Mouse (Mus musculus) lung, postnatal 25 days (tissue): ENCODE measurements at regions not wholly inside any gene's neighbourhood (a gene's known extent, or its start where the extent isn't known, plus 50 kb on each side); places are given as distances from the start of the nearest gene placed in this dataset.
A peak's percentile ranks its signal among the peaks of the same experiment; 100 is the strongest.

Experiments used
- DNase-seq: peaks from one replicate; pipeline ENCODE4 v3.0.0; 2022; ENCODE audit warnings: low spot score

DNA sequence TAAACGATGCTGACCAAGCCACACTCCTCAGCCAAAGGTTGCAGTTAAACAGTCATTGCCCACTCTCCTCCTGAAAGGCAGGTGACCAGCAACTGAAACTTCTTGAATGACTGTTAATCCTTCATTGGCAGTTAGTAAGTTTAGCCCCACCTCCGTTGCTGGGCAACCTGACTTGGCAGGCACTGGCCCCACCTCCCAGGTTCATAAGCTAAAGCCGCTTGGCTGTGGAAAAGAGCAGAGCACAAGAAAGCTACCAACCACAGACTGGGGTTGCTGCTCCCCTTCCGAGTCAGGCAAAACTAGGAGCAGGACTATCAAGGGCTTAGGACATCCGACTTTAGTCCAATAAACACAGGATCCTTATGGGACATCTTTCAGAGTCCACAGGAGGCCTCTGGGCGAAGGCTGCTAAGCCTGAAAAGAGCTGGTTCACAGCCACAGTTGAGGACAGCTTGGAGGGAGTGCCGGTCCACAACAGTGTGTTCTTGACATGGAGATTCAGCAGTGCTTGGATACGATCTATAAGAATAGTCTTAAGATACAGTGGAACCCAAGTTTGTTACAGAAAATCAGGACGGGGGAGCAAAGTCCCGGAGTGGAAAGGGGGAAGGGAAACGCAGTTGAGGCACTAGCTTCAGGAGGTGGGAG, 67.7 kb upstream of the Kcnma1 start:
- peak; percentile 50 for DNase-seq

DNA sequence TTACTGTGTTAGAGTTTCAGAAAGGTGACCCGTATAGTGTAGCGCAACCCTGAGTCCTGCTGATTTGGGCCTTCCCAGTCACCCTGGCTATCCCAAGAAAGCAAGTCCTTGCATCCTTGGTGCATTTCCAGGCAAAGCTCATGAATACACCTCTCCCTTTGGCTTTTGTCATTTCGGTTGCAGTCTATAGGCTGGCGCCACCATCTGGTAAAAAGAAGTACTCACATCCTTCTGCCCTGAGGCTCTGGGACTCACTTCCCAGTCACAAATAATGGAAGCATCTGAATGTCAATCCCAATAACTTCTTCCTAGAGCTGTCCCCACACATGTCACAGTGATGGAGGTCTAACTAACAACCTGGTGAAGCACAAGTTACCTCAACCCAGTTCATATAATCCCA, 54.4 kb upstream of the Kcnma1 start:
- peak; percentile 21 for DNase-seq

DNA sequence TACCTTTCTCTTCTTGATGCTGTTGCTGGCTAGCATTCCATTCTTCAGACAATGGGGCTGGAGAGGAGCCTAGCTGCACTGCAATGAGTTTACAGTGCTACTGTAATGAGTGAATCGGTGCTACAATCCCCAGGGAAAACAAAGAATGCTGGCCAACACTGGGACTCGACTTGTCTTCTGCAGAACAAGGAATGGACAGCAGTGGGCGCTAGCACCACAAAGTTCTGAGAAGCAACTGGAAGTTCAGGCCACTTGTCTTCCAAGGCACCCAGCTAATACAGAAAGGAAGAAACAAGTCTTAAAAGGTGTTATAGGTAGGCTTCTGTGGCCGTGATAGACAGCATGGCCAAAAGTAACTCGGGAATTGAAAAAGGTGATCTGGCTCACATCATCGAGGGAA, 53.4 kb upstream of the Kcnma1 start:
- peak; percentile 60 for DNase-seq

DNA sequence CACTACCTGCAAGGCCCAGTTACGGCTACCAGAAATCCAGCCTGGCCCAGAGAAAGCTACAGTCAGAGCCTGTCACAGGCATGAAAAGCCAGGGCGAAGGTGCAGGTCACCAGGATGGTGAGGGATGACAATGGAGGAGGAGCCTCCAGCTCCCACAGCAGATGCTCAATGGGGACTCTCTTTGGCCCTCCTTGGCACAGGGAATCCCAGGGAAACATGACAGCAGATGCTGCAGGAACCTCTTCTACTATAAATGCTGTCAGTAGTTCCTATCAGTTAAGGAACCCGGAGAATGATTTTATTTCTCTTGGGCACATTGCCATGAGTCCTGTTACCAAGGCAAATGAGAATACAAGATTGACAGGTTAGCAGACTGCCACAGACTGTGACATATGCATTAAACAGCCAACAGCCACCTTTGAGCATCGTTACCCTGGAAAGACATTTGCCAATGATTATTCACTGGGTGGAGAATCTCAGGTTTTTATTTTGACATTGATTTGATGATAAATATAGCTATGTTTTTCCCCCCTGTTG, 51.0 kb upstream of the Kcnma1 start:
- no peak for DNase-seq
